10 mouse cellular contexts compared by ENCODE assay signal in genomic region chr9:96824026-96824425, GRCm38 (mm10).
DNase-seq lines count a peak whose midpoint lies in the region; TF ChIP-seq lines count a peak whose summit lies in the region.
"Had no signal": no experiment of that assay in that cellular context is flagged by ENCODE, and none has a peak within 500 bp of the region (broad histone marks: within the 10 kb centered on the region; RNA-seq: fewer than 3 reads in every experiment).

No protein-coding gene starts in this region.

- H3ac ChIP-seq in myocyte (ENCODE audit: control insufficient read depth, insufficient read length), result no peak overlapping the region

- intact Hi-C loops in heart, postnatal 25 days (cut with DNase I), result no loop called here

- H3K4me3 ChIP-seq in myocyte, result no peak overlapping the region
- H3K4me3 ChIP-seq: neural tube, embryonic 13.5 days had no signal

- H3K36me3 ChIP-seq in myocyte (ENCODE audit: control insufficient read depth, insufficient read depth), result no peaks in the 10 kb centered on the region

- H3K27me3 ChIP-seq in myocyte (ENCODE audit: control insufficient read depth, insufficient read depth, insufficient read length), result no peaks in the 10 kb centered on the region
- H3K27me3 ChIP-seq: neural tube, embryonic 13.5 days had no signal

- peak; percentile 91 for DNase-seq in heart, adult 11 months
- no peak for DNase-seq in heart, postnatal 25 days (ENCODE audit: low spot score)
- peak; percentile 15 for DNase-seq in lung, postnatal 36 days
- DNase-seq in lung, postnatal 4 days, result no peak
- peak; percentile 68 for DNase-seq in adrenal gland, postnatal 10 days
- no peak for DNase-seq in urinary bladder, postnatal 36 days (ENCODE audit: low spot score in 2 of 2)
- DNase-seq in gastrocnemius, postnatal 10 days, result no peak
- DNase-seq: liver had no signal

- no peak for TF ChIP-seq POLR2A in myocyte (IDR thresholded peaks at IDR 0.05; ENCODE audit: insufficient read length, low read depth)

- peak overlapping the region; percentile 38 for H3K4me2 ChIP-seq in myocyte (ENCODE audit: low read depth)
- H3K4me2 ChIP-seq: neural tube, embryonic 13.5 days had no signal

- H3K79me2 ChIP-seq in myocyte (ENCODE audit: control insufficient read depth, insufficient read depth), result no peaks in the 10 kb centered on the region

TF ChIP-seq in myocyte, 11 proteins besides CTCF, POLR2A, EP300 and RAD21:
- TF ChIP-seq TCF3 (IDR thresholded peaks at IDR 0.05; ENCODE audit: insufficient read length, low read depth) (no peak), MYOG (IDR thresholded peaks at IDR 0.05; ENCODE audit: control insufficient read depth in 1 of 3, insufficient read depth in 1 of 3, insufficient read length in 2 of 3, low read depth in 2 of 3) (peak in 1 of 3 experiments; percentile 16)

Comparison
In these comparisons a context has a peak if more than half of its experiments do, and no peak if none do; other contexts are left out.
1. DNase-seq: peak in heart, adult 11 months (single experiment), lung, postnatal 36 days (single experiment) and adrenal gland, postnatal 10 days (single experiment); none in heart, postnatal 25 days (single experiment), lung, postnatal 4 days (0 of 2), urinary bladder, postnatal 36 days (0 of 2) and gastrocnemius, postnatal 10 days (single experiment).